In genomic region chr2:35124716-35125115, GRCm38 (mm10) we compare ENCODE assay signal across 12 mouse cellular contexts. TPM values are rescaled to one million over a fixed set of nuclear protein-coding genes. Genes with fewer than 3 reads are reported as not detected.
A peak's percentile ranks its signal among the peaks of the same experiment; 100 is the strongest.
DNase-seq lines count a peak whose midpoint lies in the region; ATAC-seq and TF ChIP-seq lines count a peak whose summit lies in the region.
"Had no signal": no experiment of that assay in that cellular context is flagged by ENCODE, and none has a peak within 500 bp of the region (broad histone marks: within the 10 kb centered on the region; RNA-seq: fewer than 3 reads in every experiment).

No protein-coding gene starts in this region.

- no peak overlapping the region for H3K4me3 ChIP-seq in left cerebral cortex, adult 2 months
- H3K4me3 ChIP-seq: forebrain, embryonic 10.5 days; limb, embryonic 15.5 days had no signal

- ATAC-seq in cerebellum, adult (ENCODE audit: insufficient number of reproducible peaks, low FRiP score, low TSS enrichment) = no peak
- ATAC-seq: midbrain, embryonic 16.5 days had no signal

- TF ChIP-seq POLR2A in brain, embryonic 14.5 days (IDR thresholded peaks at IDR 0.05; ENCODE audit: borderline replicate concordance, extremely low read depth, insufficient read depth, insufficient read length, poor library complexity, severe bottlenecking) = no peak

- intact Hi-C loops in left cerebral cortex, adult 2 months (cut with DNase I) = no loop called here

- TF ChIP-seq CTCF in left cerebral cortex, adult 2 months (IDR thresholded peaks at IDR 0.05) = peak; percentile 21
- TF ChIP-seq CTCF in brain, embryonic 14.5 days (IDR thresholded peaks at IDR 0.05; ENCODE audit: borderline replicate concordance, extremely low read depth, insufficient read depth, insufficient read length) = peak; percentile 41; the same call in 1 of the 2 replicates

- no peak overlapping the region for H3K27ac ChIP-seq in left cerebral cortex, adult 2 months
- H3K27ac ChIP-seq: forebrain, embryonic 10.5 days; limb, embryonic 15.5 days had no signal

- DNase-seq in embryo, embryonic 10 days (ENCODE audit: low spot score) = peak; percentile 37
- DNase-seq in embryo, embryonic 9.5 days (ENCODE audit: extremely low spot score) = no peak
- DNase-seq in left cerebral cortex, adult 2 months (ENCODE audit: extremely low spot score in 1 of 2, low spot score in 2 of 2) = no peak
- no peak for DNase-seq in left cerebral cortex, adult 8-10 months (ENCODE audit: low spot score in 2 of 2)
- peak; percentile 19 for DNase-seq in 3T3-L1 (ENCODE audit: low read depth, low spot score)
- DNase-seq in brain, embryonic 14.5 days (ENCODE audit: low read depth) = peak; percentile 39
- no peak for DNase-seq in spleen, postnatal 4 days (ENCODE audit: low spot score in 2 of 2)
- DNase-seq: cerebellum, adult 9-10 months had no signal

RNA-seq across cellular contexts. Expression of gene Cntrl, which starts 15.4 kb away (rescaled TPM):
- 1 to 10 TPM; 9.0 to 9.6 TPM for total RNA-seq in left cerebral cortex, adult 2 months (2021)
- 10 to 100 TPM in 3 of 4 experiments, 1 to 10 TPM in 1; 8.6 to 11.0 (median 10.8) TPM for total RNA-seq in left cerebral cortex, adult 8-10 months (2022)
- polyA plus RNA-seq in brain, embryonic 14.5 days (2012; rRNA removed) = 20.5 and 23.6 TPM in 2 replicates

RNA-seq across cellular contexts. Expression of gene AI182371, which starts 23.4 kb away (rescaled TPM):
- total RNA-seq in left cerebral cortex, adult 2 months (2021) = under 1 TPM in 1 of 2 experiments, not detected in 1; 0.21 TPM
- under 1 TPM in 3 of 4 experiments, not detected in 1; 0.42 to 0.60 (median 0.59) TPM for total RNA-seq in left cerebral cortex, adult 8-10 months (2022)
- 0.71 TPM in 2 replicates for polyA plus RNA-seq in brain, embryonic 14.5 days (2012; rRNA removed)

Comparison
In these comparisons a context has a peak if more than half of its experiments do, and no peak if none do; other contexts are left out.
1. DNase-seq: peak in embryo, embryonic 10 days (single experiment), 3T3-L1 (single experiment) and brain, embryonic 14.5 days (single experiment); none in embryo, embryonic 9.5 days (single experiment), left cerebral cortex, adult 2 months (0 of 2), left cerebral cortex, adult 8-10 months (0 of 2) and spleen, postnatal 4 days (0 of 2).